Mouse (Mus musculus) stomach, postnatal 0 days (tissue): Measurements from ENCODE around the gene Ash1l. TPM values are rescaled to one million over a fixed set of nuclear protein-coding genes. Genes with fewer than 3 reads are reported as not detected.

Experiments
- ATAC-seq: fragments of 200-750 bp; cut with Nextera tagmentation; 2 replicates; pipeline ENCODE4 v1.8.0; 2017; ENCODE audit not compliant: low FRiP score, low TSS enrichment
- DNase-seq: peaks from one replicate; pipeline ENCODE4 v3.0.0-alpha.2; 2016; ENCODE audit warnings: low spot score
- H3K27ac ChIP-seq: fragments of 300-500 bp; sonication (generic); replicated peaks from 2 replicates; pipeline ENCODE4 v1.5.1; 2014; ENCODE audit warnings: mild to moderate bottlenecking, control low read depth
- H3K27me3 ChIP-seq: fragments of 300-500 bp; sonication (generic); 2 replicates; pipeline ENCODE4 v1.6.1; 2014; ENCODE audit warnings: low read length; ENCODE audit not compliant: control insufficient read depth, insufficient read depth
- H3K36me3 ChIP-seq: fragments of 300-500 bp; sonication (generic); 2 replicates; pipeline ENCODE4 v1.6.1; 2014; ENCODE audit warnings: low read length, mixed read lengths; ENCODE audit not compliant: control insufficient read depth, insufficient read depth
- H3K4me1 ChIP-seq: fragments of 300-500 bp; sonication (generic); replicated peaks from 2 replicates; pipeline ENCODE4 v1.6.1; 2014; ENCODE audit warnings: antibody characterized with exemption; ENCODE audit not compliant: control insufficient read depth, insufficient read depth
- H3K4me2 ChIP-seq: fragments of 300-500 bp; sonication (generic); replicated peaks from 2 replicates; pipeline ENCODE4 v1.6.1; 2014; ENCODE audit warnings: low read depth, mild to moderate bottlenecking, control low read depth, moderate library complexity
- H3K4me3 ChIP-seq: fragments of 300-500 bp; sonication (generic); 2 replicates; pipeline ENCODE4 v1.5.1; 2014; ENCODE audit warnings: low read depth, low read length, control low read depth
- H3K9ac ChIP-seq: fragments of 300-500 bp; sonication (generic); 2 replicates; pipeline ENCODE4 v1.6.1; 2014; ENCODE audit warnings: mild to moderate bottlenecking, low read length, control low read depth, mixed read lengths
- H3K9me3 ChIP-seq: fragments of 300-500 bp; sonication (generic); 2 replicates; pipeline ENCODE4 v1.6.1; 2016; ENCODE audit warnings: low read length; ENCODE audit not compliant: control insufficient read depth
- CTCF ChIP-seq: IDR thresholded peaks from 2 replicates; pipeline ENCODE4 v1.5.1; 2016; ENCODE audit warnings: antibody characterized with exemption, low read depth, mild to moderate bottlenecking, moderate library complexity
- EP300 ChIP-seq: optimal IDR thresholded peaks from 2 replicates; pipeline ENCODE3; 2016; ENCODE audit warnings: antibody characterized with exemption
- WGBS: fragments of 180-500 bp; shearing (Covaris S2); extraction: QIAGEN DNeasy Blood & Tissue Kit; methylation state at CpG from one replicate; pipeline ENCODE4 v1.1.7; 2014; 5-methylcytosine and 5-hydroxymethylcytosine counted together
- polyA plus RNA-seq: library from polyadenylated mRNA; unstranded; fragments of >200 nt; fragmentation: Nextera tagmentation; extraction: Ambion mirVana; gene quantifications from 2 replicates; pipeline ENCODE4 v1.2.1, GENCODE M21; 2015

The Ash1l gene
- polyA plus RNA-seq, 1 experiment from 2014 or later: 9.2 TPM

- H3K36me3 ChIP-seq: peaks cover 39% of the 10 kb centered on the region
- TF ChIP-seq EP300 (no peak), CTCF (peak; percentile 16; the same call in 1 of the 2 replicates)
- H3K27me3 ChIP-seq: no peaks in the 10 kb centered on the region
- ATAC-seq: no peak
- H3K27ac ChIP-seq: no peak overlapping the region
- H3K4me1 ChIP-seq: no peaks in the 10 kb centered on the region
- 81% methylated on average over 2 of the region's 2 CpGs for WGBS
- no peak overlapping the region for H3K4me3 ChIP-seq
- no peak overlapping the region for H3K9ac ChIP-seq
- no peak overlapping the region for H3K4me2 ChIP-seq
- DNase-seq: no peak
- no peaks in the 10 kb centered on the region for H3K9me3 ChIP-seq
Measured at GRCm38 (mm10) chr3:88925651-88926050, 24.8 kb upstream of the Ash1l start.

DNA sequence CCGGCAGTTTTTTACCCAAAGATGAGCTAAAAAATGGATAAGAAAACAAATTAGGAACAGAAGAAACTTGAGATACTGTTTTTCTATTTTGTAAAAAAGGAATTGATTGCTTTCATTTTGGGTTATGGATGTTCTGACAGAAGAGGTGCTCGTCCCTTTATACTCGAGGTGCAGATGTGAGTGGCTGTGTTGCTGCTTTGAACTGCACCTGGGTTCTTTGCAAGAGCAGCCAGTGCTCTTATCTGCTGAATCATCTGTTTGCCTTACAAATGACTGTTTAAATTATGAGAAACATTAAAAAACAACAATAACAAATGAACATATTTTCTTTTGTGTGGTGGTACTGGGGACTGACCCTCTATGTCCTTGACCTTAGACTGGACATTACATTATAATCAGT is 20.9 kb upstream of the Ash1l start:
- DNase-seq: no peak
- 81% methylated on average over 3 of the region's 3 CpGs for WGBS
- ATAC-seq: no peak
- H3K4me2 ChIP-seq: no peak overlapping the region
- H3K36me3 ChIP-seq: peaks cover 25% of the 10 kb centered on the region
- TF ChIP-seq EP300 (no peak), CTCF (no peak)
- no peak overlapping the region for H3K4me3 ChIP-seq
- H3K4me1 ChIP-seq: no peaks in the 10 kb centered on the region
- no peak overlapping the region for H3K9ac ChIP-seq
- H3K27me3 ChIP-seq: no peaks in the 10 kb centered on the region
- H3K27ac ChIP-seq: no peak overlapping the region
- no peaks in the 10 kb centered on the region for H3K9me3 ChIP-seq

DNA sequence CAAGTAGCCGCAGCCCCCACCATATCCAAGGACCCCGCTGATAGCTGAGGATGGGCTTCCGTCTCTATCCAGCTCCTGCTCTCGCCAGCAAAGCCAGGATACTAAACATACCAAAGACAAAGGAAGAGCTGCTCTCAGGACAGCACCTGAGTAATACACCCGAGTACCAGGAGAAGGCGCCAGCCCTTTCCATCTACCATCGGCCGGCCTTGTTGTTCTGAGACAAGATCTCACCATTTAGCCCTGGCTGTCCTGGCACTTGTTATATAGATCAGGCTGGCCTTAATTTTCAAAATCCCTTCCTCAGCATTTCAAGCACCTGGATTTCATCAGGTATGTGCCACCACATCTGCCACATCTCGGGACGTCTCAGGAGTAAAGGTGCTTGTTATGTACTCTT is 11.4 kb upstream of the Ash1l start:
- Histone ChIP-seq H3K9ac (no peak overlapping the region), H3K27me3 (no peaks in the 10 kb centered on the region), H3K4me2 (no peak overlapping the region), H3K9me3 (no peaks in the 10 kb centered on the region), H3K4me3 (no peak overlapping the region), H3K36me3 (peaks cover 17% of the 10 kb centered on the region; the same call in 1 of the 2 replicates), H3K27ac (no peak overlapping the region), H3K4me1 (no peaks in the 10 kb centered on the region)
- ATAC-seq: no peak
- DNase-seq: no peak
- 92% methylated on average over 10 of the region's 10 CpGs for WGBS
- TF ChIP-seq EP300 (no peak), CTCF (no peak)

GRCm38 (mm10) chr3:88939749-88940148 is 10.7 kb upstream of the Ash1l start:
- ATAC-seq: peak; percentile 68

GRCm38 (mm10) chr3:88942316-88942880 is 8.0 kb upstream of the Ash1l start:
- no peak for ATAC-seq
- Histone ChIP-seq H3K9ac (no peak overlapping the region), H3K4me3 (no peak overlapping the region), H3K4me1 (no peaks in the 10 kb centered on the region), H3K27ac (no peak overlapping the region), H3K27me3 (no peaks in the 10 kb centered on the region), H3K9me3 (no peaks in the 10 kb centered on the region), H3K36me3 (peaks cover 17% of the 10 kb centered on the region; the same call in 1 of the 2 replicates), H3K4me2 (no peak overlapping the region)
- WGBS: 91% methylated on average over 10 of the region's 10 CpGs
- no peak for DNase-seq
- TF ChIP-seq CTCF (no peak), EP300 (no peak)

More at GRCm38 (mm10) chr3:88939749-88940148, 10.7 kb upstream of the Ash1l start:
- Histone ChIP-seq H3K9me3 (no peaks in the 10 kb centered on the region), H3K9ac (no peak overlapping the region), H3K27ac (no peak overlapping the region), H3K4me2 (no peak overlapping the region), H3K27me3 (no peaks in the 10 kb centered on the region), H3K36me3 (peaks cover 17% of the 10 kb centered on the region; the same call in 1 of the 2 replicates), H3K4me3 (no peak overlapping the region), H3K4me1 (no peaks in the 10 kb centered on the region)
- TF ChIP-seq CTCF (peak; percentile 76), EP300 (no peak)
- 69% methylated on average over 3 of the region's 3 CpGs for WGBS
- no peak for DNase-seq

DNA sequence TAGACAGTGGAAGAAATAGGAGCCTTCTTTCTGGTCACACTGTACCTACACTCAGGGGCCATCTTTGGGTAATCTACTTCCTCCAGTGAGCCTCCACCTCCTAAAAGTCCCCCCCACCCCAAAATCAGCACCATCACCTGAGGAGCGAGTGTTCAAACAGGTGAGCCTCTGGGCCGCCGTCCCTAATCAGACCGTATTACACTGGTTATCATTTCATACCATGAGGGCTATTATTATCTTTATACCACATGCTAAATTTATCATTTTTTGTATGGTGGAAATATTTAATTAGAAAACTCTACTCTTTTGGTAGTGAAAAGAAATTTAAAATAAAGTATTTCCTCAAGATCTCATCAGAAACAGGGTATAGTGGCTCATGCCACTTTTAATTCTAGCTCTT is 6.3 kb upstream of the Ash1l start:
- Histone ChIP-seq H3K27me3 (no peaks in the 10 kb centered on the region), H3K9ac (no peak overlapping the region), H3K4me1 (no peaks in the 10 kb centered on the region), H3K36me3 (peaks cover 12% of the 10 kb centered on the region; the same call in 1 of the 2 replicates), H3K9me3 (no peaks in the 10 kb centered on the region), H3K27ac (no peak overlapping the region), H3K4me2 (no peak overlapping the region), H3K4me3 (no peak overlapping the region)
- WGBS: 88% methylated on average over 4 of the region's 4 CpGs
- no peak for ATAC-seq
- no peak for DNase-seq
- TF ChIP-seq EP300 (no peak), CTCF (no peak)
